Mouse (Mus musculus) bone marrow macrophage, adult 2 months (primary cell): Measurements from ENCODE around the gene Hs6st3.

Experiments
- CTCF ChIP-seq: IDR thresholded peaks from 2 replicates; pipeline ENCODE4 v1.5.1; 2012; ENCODE audit warnings: low read depth, mild to moderate bottlenecking, low read length, moderate library complexity
- POLR2A ChIP-seq: IDR thresholded peaks from 2 replicates; pipeline ENCODE4 v1.6.1; 2012; ENCODE audit warnings: mild to moderate bottlenecking, low read depth, low read length, borderline replicate concordance

DNA sequence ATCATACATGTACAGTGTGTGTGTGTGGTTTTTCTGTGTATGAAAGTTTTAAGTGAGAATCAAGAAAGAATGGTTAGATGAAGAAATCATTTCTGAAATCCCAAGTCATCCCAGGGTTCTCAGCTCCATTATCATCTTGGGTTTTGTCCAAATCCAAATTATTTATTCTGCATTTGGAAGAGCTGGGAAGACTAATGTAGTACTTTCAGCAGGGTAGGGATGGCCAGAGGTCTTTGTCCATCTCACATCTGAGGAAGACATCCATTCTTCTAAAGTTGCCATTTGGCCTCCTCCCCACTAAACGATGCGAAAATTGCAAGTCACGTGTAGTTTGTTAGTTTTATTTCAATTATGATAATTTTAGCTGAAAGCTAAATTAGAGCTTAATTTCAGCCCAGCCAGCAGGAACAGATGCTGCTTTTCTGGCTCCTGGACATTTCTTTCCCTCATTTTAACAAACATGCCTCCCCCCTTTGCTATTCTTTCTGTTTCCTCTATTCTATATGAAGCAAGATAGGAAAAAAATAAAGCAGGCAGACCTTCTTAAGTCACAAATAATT is 229.8 kb downstream of the Hs6st3 start:
- TF ChIP-seq CTCF (no peak), POLR2A (no peak)
